Mouse (Mus musculus): ENCODE data around the gene Vps29.

GRCm38 (mm10) chr5:122330269-122330668, 23.9 kb upstream of the Vps29 start:
- no peak for TF ChIP-seq CTCF (IDR thresholded peaks at IDR 0.05; ENCODE audit: insufficient read depth, low read length)
- no peak for TF ChIP-seq POLR2A (IDR thresholded peaks at IDR 0.05; ENCODE audit: borderline replicate concordance, extremely low read depth, low read depth, low read length)

Measured in lung, adult 2 months (tissue).